Mouse (Mus musculus): ENCODE data around the gene Pygo2. TPM values are rescaled to one million over a fixed set of nuclear protein-coding genes. Genes with fewer than 3 reads are reported as not detected.

Gene Pygo2
- polyA plus RNA-seq, 1 experiment from 2014 or later = 42.0 TPM

GRCm38 (mm10) chr3:89387632-89388031, 42.4 kb upstream of the Pygo2 start:
- Histone ChIP-seq H3K9ac (no peak overlapping the region), H3K4me1 (replicated peaks) (peaks cover 42% of the 10 kb centered on the region), H3K9me3 (no peaks in the 10 kb centered on the region), H3K27me3 (peaks cover 25% of the 10 kb centered on the region), H3K4me3 (no peak overlapping the region), H3K27ac (no peak overlapping the region), H3K36me3 (no peaks in the 10 kb centered on the region), H3K4me2 (no peak overlapping the region)
- WGBS = 76% methylated on average over 11 of the region's 11 CpGs
- no peak for ATAC-seq (ENCODE audit: low FRiP score)

GRCm38 (mm10) chr3:89388134-89388881, 41.7 kb upstream of the Pygo2 start:
- 77% methylated on average over 10 of the region's 11 CpGs for WGBS
- ATAC-seq (ENCODE audit: low FRiP score) = peak; percentile 10; the same call in 1 of the 2 replicates
- Histone ChIP-seq H3K4me3 (no peak overlapping the region), H3K9me3 (no peaks in the 10 kb centered on the region), H3K9ac (no peak overlapping the region), H3K4me1 (replicated peaks) (peaks cover 49% of the 10 kb centered on the region), H3K27ac (no peak overlapping the region), H3K4me2 (no peak overlapping the region), H3K27me3 (peaks cover 30% of the 10 kb centered on the region), H3K36me3 (no peaks in the 10 kb centered on the region)

GRCm38 (mm10) chr3:89388901-89389740, 40.9 kb upstream of the Pygo2 start:
- peaks cover 36% of the 10 kb centered on the region for H3K27me3 ChIP-seq
- H3K4me2 ChIP-seq = no peak overlapping the region
- no peaks in the 10 kb centered on the region for H3K9me3 ChIP-seq
- peaks cover 57% of the 10 kb centered on the region for H3K4me1 ChIP-seq (replicated peaks)
- 79% methylated on average over 6 of the region's 6 CpGs for whole genome bisulfite sequencing
- H3K36me3 ChIP-seq = no peaks in the 10 kb centered on the region
- H3K27ac ChIP-seq = no peak overlapping the region
- H3K9ac ChIP-seq = no peak overlapping the region
- no peak overlapping the region for H3K4me3 ChIP-seq
- 0 out of 2 replicates have a peak, but pooled peaks have one; percentile 5 for ATAC-seq (ENCODE audit: low FRiP score)

GRCm38 (mm10) chr3:89390111-89390515, 39.9 kb upstream of the Pygo2 start:
- no peak for ATAC-seq (ENCODE audit: low FRiP score)
- Histone ChIP-seq H3K4me3 (no peak overlapping the region), H3K36me3 (no peaks in the 10 kb centered on the region), H3K9me3 (no peaks in the 10 kb centered on the region), H3K9ac (no peak overlapping the region), H3K27me3 (peaks cover 45% of the 10 kb centered on the region), H3K4me2 (no peak overlapping the region), H3K27ac (no peak overlapping the region), H3K4me1 (replicated peaks) (peaks cover 67% of the 10 kb centered on the region)
- 52% methylated on average over 5 of the region's 5 CpGs for WGBS

- no peak overlapping the region for H3K27ac ChIP-seq
- peak overlapping the region; percentile 52 for H3K4me3 ChIP-seq
- H3K4me1 ChIP-seq (replicated peaks) = peaks cover 76% of the 10 kb centered on the region
- no peaks in the 10 kb centered on the region for H3K9me3 ChIP-seq
- peaks cover 50% of the 10 kb centered on the region for H3K27me3 ChIP-seq
- WGBS = 13% methylated on average over 18 of the region's 19 CpGs
- peak overlapping the region; percentile 74 for H3K9ac ChIP-seq
- no peak for ATAC-seq (ENCODE audit: low FRiP score)
- H3K36me3 ChIP-seq = no peaks in the 10 kb centered on the region
- peak overlapping the region; percentile 99 for H3K4me2 ChIP-seq
Measured at GRCm38 (mm10) chr3:89390699-89391662, 39.0 kb upstream of the Pygo2 start.

- peaks cover 81% of the 10 kb centered on the region for H3K4me1 ChIP-seq (replicated peaks)
- H3K9me3 ChIP-seq = no peaks in the 10 kb centered on the region
- peak overlapping the region; percentile 99 for H3K4me2 ChIP-seq
- WGBS = under 1% methylated on average over 54 of the region's 56 CpGs
- peak overlapping the region; percentile 74 for H3K9ac ChIP-seq
- H3K27ac ChIP-seq = no peak overlapping the region
- ATAC-seq (ENCODE audit: low FRiP score) = no peak
- H3K27me3 ChIP-seq = peaks cover 55% of the 10 kb centered on the region
- H3K4me3 ChIP-seq = peak overlapping the region; percentile 52
- H3K36me3 ChIP-seq = no peaks in the 10 kb centered on the region
Measured at GRCm38 (mm10) chr3:89391663-89392511, 38.1 kb upstream of the Pygo2 start.

GRCm38 (mm10) chr3:89392871-89393311, 37.1 kb upstream of the Pygo2 start:
- H3K9me3 ChIP-seq = no peaks in the 10 kb centered on the region
- no peak for ATAC-seq (ENCODE audit: low FRiP score)
- peak overlapping the region; percentile 65 for H3K9ac ChIP-seq
- 0% methylated on average over 21 of the region's 24 CpGs for WGBS
- H3K27ac ChIP-seq = no peak overlapping the region
- H3K4me1 ChIP-seq (replicated peaks) = peaks cover 77% of the 10 kb centered on the region
- peak overlapping the region; percentile 99 for H3K4me2 ChIP-seq
- H3K36me3 ChIP-seq = no peaks in the 10 kb centered on the region
- peaks cover 50% of the 10 kb centered on the region for H3K27me3 ChIP-seq
- H3K4me3 ChIP-seq = peak overlapping the region; percentile 52

GRCm38 (mm10) chr3:89393605-89394004, 36.4 kb upstream of the Pygo2 start:
- Histone ChIP-seq H3K4me1 (replicated peaks) (peaks cover 70% of the 10 kb centered on the region), H3K9me3 (no peaks in the 10 kb centered on the region), H3K4me2 (peak overlapping the region; percentile 99), H3K9ac (peak overlapping the region; percentile 68), H3K36me3 (no peaks in the 10 kb centered on the region), H3K27ac (peak overlapping the region; percentile 58; the same call in 1 of the 2 replicates), H3K4me3 (peak overlapping the region; percentile 52), H3K27me3 (peaks cover 50% of the 10 kb centered on the region)
- peak; percentile 90 for ATAC-seq (ENCODE audit: low FRiP score)
- 0% methylated on average over 15 of the region's 15 CpGs for WGBS

- Histone ChIP-seq H3K4me1 (replicated peaks) (peaks cover 70% of the 10 kb centered on the region), H3K9me3 (no peaks in the 10 kb centered on the region), H3K36me3 (no peaks in the 10 kb centered on the region; the same call in 1 of the 2 replicates), H3K27me3 (peaks cover 50% of the 10 kb centered on the region), H3K4me3 (peak within 1 kb of the TSS; percentile 52), H3K9ac (peak within 1 kb of the TSS; percentile 68), H3K27ac (peak within 1 kb of the TSS; percentile 58; the same call in 1 of the 2 replicates), H3K4me2 (peak within 1 kb of the TSS; percentile 99)
- peak; percentile 53 for ATAC-seq (ENCODE audit: low FRiP score)
- 0% methylated on average over 39 of the region's 42 CpGs for WGBS
Measured at GRCm38 (mm10) chr3:89394006-89394893, 35.8 kb upstream of the Pygo2 start, which contains the start of gene Zbtb7b. Zbtb7b (minus strand) TSS chr3:89394776.

GRCm38 (mm10) chr3:89394894-89395256, 35.1 kb upstream of the Pygo2 start:
- WGBS = under 1% methylated on average over 11 of the region's 12 CpGs
- Histone ChIP-seq H3K9ac (peak overlapping the region; percentile 51; the same call in 1 of the 2 replicates), H3K27me3 (peaks cover 50% of the 10 kb centered on the region), H3K4me3 (peak overlapping the region; percentile 52), H3K36me3 (no peaks in the 10 kb centered on the region; the same call in 1 of the 2 replicates), H3K4me2 (peak overlapping the region; percentile 99), H3K4me1 (replicated peaks) (peaks cover 70% of the 10 kb centered on the region), H3K9me3 (no peaks in the 10 kb centered on the region), H3K27ac (0 out of 2 replicates have a peak overlapping the region, but pooled peaks have one; percentile 58)
- ATAC-seq (ENCODE audit: low FRiP score) = no peak

Data from hindbrain, embryonic 13.5 days (tissue).